Mouse (Mus musculus) layer of hippocampus, postnatal 14 days (tissue): ENCODE data around the gene Rasip1. TPM values are rescaled to one million over a fixed set of nuclear protein-coding genes. Genes with fewer than 3 reads are reported as not detected.

ENCODE experiments used
- DNase-seq, 2 experiments: peaks; one replicate each; pipeline ENCODE4 v3.0.0; 2021 to 2022; ENCODE audit warnings: low spot score in 2 of 2, mixed read lengths in 1 of 2
- total RNA-seq, 2 experiments: library from RNA; stranded (reverse); gene quantifications; 2 replicates each; pipeline ENCODE4 v1.2.3; 2021

The Rasip1 gene
- total RNA-seq, 2 experiments from 2014 or later: 9.3 to 10.3 TPM

DNA sequence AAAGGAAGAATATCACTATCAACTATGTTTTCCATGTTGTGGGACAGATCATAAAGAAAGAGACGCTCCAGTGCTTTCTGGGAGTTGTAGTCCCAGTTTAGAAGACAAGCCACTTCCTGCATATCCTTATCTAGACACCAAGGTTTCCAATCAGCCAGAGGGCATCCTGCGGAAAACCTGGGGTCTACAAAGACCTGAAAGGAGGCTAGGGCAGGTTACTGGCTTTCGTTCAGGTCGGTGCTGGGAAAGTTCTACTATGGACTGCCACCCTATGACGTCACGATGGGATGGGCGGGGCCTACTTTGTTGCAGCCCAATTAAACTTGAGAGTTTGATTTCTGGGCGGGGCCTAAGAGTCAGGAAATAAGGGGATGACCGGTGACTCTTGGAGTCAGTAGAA, 5.8 kb upstream of the Rasip1 start, which contains the start of gene Izumo1:
Gene Izumo1, plus strand, starts transcription at position 369 of the 400 bp plus-strand sequence.
- no peak for DNase-seq

DNA sequence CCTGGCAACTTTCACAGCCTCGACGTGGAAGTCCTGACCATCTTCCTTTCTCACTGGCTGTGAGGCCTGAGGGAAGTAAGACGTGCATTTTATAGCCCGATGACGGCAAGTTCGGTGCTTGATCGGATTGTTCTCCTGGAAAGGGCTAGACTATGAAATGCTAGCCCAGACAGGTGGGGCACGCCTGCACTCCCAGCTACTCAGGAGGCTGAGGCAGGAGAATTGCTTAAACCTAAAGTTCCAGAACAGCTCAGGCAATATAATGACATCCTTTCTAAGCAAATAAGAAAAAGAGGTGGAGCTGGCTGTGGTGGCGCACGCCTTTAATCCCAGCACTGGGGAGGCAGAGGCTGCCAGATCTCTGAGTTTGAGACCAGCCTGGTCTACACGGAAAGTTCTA, 3.8 kb upstream of the Rasip1 start:
- DNase-seq: no peak

GRCm38 (mm10) chr7:45624718-45625117, 2.6 kb upstream of the Rasip1 start:
- no peak for DNase-seq

DNA sequence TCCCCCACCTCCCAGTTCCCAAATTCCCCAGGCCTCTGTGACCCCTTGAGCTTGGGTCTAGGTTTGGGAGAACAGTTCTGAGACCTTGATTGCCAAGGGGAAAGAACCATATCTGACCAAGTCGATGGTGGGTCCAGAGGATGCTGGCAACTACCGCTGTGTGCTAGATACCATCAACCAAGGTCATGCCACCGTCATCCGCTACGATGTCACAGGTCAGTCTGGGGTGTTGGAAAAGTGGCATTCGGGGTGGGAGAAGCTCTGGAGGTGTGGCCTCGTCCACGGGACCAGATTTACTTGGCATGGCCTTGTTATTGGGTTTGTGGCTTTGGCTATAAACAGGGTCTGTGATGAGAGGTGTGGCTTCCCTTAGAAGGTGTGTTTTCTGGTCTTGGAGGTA, 1.8 kb upstream of the Rasip1 start:
- DNase-seq: no peak

- DNase-seq: no peak
These were observed 664 bp upstream of the Rasip1 start for GRCm38 (mm10) chr7:45626571-45627076.

DNA sequence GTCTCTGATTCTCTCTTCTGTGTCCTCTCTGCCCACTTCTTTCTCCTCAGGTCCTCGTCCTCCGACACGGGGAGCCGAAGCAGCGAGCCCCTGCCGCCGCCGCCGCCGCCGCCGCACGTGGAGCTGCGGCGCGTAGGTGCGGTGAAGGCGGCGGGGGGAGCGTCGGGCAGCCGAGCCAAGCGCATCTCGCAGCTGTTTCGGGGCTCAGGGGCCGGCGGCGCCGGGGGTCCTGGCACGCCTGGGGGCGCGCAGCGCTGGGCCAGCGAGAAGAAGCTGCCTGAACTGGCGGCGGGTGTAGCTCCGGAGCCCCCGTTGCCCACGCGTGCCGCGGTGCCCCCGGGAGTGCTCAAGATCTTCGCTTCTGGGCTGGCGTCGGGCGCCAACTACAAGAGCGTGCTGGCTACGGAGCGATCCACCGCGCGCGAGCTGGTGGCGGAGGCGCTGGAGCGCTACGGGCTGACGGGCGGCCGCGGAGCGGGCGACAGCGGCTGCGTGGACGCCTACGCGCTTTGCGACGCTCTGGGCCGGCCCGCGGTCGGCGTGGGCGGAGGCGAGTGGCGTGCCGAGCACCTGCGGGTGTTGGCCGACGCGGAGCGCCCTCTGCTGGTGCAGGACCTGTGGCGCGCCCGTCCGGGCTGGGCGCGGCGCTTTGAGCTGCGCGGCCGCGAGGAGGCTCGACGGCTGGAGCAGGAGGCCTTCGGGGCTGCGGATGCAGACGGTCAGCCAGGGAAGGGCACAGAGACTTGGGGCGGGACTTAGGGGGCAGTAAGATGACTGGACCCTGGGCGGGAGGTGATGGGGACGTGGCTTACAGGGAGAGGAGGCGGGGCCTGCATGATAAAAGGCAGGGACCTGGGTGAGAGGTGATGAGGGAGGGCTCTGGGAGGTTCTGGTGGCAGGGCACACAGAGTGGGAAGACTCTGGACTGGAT, 1.3 kb downstream of the Rasip1 start:
- DNase-seq: peak; percentile 78

- no peak for DNase-seq
These were observed 3.0 kb downstream of the Rasip1 start for GRCm38 (mm10) chr7:45630064-45630907.

DNA sequence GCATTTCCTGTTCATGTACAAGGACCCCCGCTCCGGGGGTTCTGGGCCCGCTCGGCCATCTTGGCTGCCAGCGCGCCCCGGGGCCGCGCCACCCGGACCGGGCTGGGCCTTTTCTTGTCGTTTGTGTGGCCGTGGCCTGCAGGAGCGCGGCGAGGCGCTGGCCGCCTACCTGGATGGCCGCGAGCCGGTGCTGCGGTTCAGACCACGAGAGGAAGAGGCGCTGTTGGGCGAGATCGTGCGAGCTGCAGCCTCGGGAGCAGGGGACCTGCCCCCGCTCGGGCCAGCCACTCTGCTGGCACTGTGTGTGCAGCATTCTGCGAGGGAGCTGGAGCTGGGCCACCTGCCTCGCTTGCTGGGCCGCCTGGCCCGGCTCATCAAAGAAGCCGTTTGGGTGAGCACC, 5.2 kb downstream of the Rasip1 start:
- no peak for DNase-seq

DNA sequence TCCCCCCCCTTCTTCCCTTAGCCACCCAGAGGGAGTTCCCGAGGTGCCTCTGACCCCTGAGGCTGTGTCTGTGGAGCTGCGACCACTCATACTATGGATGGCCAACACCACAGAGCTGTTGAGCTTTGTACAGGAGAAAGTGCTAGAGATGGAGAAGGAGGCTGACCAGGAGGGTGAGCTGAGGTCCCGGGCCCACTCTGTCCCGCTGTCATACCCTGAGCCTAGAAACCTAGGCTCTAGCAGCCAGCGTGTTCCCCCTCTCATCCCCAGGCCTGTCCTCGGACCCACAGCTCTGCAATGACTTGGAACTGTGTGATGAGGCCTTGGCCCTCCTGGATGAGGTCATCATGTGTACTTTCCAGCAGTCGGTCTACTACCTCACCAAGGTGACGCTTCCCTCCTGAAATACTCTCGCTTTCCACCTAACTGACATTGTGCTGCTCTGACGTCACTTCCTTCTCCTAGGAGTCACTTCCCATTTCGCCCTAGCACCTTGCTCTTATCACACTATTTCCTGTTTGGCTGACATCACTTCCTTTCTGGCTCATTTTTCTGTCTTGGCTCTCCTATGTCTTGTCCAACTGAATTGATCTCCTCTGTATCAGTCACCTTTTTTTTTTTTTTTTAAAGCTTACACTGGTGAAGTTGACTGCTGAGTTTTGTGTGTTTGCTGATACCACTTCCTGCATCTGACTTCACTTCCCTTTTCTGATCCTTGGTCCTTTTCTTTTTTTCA, 7.8 kb downstream of the Rasip1 start:
- DNase-seq: no peak

DNA sequence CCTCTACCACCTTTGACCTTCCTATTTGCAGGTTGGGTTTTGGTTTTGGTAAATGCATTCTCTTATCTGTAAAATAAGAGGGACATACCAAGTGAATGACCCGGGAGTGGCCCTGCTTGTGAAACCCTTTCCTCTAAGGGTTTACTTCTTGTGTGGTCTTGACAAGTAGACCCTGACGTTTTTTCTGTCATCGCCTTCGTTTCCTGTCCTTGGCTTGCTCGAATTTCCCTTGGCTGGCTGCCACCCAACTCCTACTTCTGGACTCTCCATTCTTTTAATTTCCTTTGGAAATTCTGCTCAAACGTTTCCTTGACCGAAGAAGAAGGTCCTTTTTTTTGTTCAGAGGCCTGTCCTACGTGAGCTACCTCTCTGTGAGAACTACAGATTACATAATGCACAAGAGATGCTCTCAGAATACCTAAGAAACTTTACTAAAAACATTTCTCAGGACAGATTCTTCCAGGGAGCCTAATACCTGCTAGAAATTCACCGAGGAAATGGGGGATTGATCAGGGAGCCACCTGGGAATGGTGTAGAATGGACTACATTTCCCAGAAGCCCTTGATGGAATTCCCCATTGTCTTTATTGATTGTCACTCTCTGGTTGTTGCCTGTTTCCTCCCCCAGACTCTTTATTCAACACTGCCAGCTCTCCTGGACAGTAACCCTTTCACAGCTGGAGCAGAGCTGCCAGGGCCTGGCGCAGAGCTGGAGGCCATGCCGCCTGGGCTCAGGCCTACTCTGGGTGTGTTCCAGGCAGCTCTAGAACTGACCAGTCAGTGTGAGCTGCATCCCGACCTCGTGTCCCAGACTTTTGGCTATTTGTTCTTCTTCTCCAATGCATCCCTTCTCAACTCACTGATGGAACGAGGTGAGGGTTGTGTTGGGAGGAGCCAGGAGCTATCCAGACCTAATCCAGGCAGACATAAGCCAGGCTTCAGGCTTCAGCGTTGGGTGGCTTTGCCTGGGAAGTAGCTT, 8.7 kb downstream of the Rasip1 start:
- DNase-seq: no peak

DNA sequence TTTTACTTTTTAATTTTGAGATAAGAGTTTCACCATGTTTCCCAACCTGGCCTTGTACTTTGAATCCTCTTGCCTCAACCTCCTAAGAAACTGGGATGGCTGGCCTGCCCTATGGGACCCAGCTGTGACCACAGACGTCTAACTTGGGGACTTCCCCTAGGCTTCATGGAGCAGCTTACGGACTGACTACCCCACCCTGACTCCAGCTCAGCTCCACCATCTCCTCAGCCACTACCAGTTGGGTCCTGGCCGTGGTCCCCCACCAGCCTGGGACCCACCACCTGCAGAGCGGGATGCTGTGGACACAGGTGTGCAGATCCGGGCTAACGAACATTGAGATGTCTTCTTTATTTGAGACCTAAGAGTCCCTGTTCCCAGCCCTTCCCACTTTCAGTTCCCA, 10.4 kb downstream of the Rasip1 start:
- DNase-seq: no peak

DNA sequence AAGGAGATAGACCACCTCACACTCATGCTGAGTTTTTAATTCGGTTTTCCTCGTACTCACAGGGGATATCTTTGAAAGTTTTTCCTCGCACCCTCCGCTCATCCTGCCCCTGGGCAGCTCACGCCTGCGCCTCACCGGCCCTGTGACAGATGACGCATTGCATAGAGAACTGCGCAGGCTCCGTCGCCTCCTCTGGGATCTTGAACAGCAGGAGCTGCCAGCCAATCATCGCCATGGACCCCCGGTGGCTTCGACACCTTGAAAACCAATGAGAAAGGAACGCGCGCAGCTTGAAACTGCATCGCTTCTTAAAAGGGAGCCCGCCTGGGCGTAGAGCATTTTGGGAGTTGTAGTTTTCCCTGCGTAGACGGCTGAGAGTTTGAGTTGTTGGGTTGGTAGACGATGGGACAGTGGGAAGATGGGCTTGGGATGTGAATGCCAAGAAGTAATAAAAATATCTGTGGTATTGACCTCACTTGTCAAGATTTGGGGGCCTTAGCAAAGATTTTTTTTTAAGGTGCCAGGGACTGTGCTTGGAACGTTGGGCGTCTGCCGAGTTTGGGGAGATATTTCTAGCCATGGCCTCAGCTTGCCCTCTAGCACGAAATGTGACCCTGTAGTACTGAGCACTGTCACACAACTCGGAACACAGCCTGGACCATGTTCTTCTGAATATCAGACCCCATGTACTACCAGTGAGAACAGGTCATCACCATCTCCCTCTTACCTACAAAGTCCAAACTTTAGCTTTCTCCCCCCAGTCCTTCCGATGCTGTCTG, 11.5 kb downstream of the Rasip1 start:
- peak; percentile 90 to 97 for DNase-seq

GRCm38 (mm10) chr7:45639561-45640027, 12.3 kb downstream of the Rasip1 start, which contains the start of gene Mamstr:
Gene Mamstr (plus strand): TSS chr7:45639977.
- no peak for DNase-seq

- DNase-seq: no peak
These were observed 13.1 kb downstream of the Rasip1 start for GRCm38 (mm10) chr7:45640191-45640957.

DNA sequence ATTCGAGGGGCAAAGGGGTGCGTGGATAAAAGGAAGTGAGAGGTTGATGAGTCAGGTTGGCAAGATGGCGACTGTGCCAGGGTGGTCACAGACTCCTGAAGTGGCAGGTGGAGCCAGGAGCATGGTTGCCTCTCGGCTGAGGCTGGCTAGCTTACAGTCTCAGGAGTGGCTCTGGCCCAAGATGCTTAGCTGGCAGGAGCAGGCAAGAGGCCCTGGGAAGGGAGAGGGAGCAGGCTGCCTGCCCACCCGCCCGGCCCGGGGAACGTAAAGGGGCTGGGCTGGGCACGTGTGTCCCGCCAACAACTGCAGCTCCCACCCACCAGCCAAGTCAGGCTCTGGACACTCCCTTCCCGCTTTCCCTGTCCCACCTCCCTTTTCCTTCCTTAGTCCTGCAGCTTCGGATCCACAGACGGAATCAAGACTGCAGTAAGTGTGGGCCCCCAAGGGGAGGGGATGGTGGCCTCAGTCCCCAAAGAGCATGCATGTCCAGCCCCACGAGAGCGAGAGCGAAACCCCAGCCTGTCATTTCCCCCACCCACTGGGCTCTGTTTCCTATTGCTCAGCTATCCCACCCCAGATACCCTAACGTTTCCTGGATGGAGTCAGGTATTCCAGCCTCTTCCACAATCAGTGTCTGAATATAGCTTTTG, 14.2 kb downstream of the Rasip1 start:
- no peak for DNase-seq

- DNase-seq: no peak
These were observed 14.8 kb downstream of the Rasip1 start for GRCm38 (mm10) chr7:45642083-45642482.

DNA sequence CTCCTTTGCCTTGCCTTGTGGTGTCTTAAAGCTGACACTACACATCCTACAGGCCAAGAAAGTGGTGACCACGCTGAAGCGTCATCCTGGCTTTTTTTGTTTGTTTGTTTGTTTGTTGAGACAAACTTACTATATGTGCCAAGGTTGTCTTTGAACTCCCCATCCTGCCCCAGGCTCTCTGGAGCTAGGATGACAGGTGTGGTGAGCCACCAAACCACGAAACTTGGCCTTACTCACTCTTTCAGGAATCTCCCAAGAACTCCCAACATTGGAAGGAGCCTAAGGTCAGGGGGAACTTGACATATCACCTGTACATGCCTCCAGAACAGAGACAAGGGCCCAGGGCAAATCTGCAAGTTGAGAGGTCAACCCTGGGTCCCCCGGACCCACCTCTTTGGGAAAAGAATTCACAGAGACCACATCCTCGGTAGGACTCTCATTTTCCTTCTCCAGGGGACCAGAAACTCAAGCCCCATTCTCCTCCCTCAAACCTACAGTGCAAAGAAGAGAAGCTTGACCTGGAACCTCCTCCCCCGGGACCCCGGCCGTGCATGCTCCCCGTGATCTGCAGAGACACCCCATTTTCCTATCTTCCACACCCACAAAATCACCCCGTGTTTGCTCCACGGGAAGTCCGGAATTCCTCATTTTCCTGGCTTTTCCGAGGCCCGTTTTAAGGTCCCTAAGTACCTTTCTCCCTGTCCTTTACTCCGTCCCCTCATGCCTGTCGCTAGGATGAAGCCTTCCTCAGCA, 15.4 kb downstream of the Rasip1 start:
- DNase-seq: no peak
